Mouse (Mus musculus): Measurements from ENCODE around the gene Mier1.
"Not testable (repeated sequence)": the region's sequence is repeated elsewhere in the genome, so short reads cannot be mapped to it uniquely, and the experiment has no call there.

Mier1 gene

GRCm38 (mm10) chr4:103158781-103159180, 44.6 kb downstream of the Mier1 start:
- no peak for DNase-seq (ENCODE audit: extremely low spot score, low read depth, low spot score)

DNA sequence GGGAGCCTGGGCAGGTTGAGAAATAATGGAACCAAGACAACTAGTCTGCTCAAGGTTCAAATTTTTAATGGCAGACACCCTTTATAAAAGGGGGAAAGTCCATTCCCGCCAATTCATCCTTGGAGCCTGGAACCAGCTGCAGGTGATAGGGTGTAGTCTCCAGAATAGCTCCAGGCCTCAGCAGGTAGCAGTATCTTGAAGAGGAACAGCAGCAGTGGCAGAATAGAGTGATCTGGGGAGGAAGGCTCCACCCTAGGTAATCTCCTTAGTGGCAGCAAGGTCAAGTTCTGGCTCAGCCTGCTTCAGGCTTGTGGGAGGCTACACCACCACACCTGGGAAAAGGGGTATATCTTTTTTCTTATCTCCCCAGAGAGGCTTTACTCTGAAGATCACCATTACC, 52.0 kb downstream of the Mier1 start:
- DNase-seq (ENCODE audit: extremely low spot score, low read depth, low spot score), result not testable (repeated sequence)

- no peak for DNase-seq (ENCODE audit: extremely low spot score, low read depth, low spot score)
These were observed 57.1 kb downstream of the Mier1 start for GRCm38 (mm10) chr4:103171256-103171655.

DNA sequence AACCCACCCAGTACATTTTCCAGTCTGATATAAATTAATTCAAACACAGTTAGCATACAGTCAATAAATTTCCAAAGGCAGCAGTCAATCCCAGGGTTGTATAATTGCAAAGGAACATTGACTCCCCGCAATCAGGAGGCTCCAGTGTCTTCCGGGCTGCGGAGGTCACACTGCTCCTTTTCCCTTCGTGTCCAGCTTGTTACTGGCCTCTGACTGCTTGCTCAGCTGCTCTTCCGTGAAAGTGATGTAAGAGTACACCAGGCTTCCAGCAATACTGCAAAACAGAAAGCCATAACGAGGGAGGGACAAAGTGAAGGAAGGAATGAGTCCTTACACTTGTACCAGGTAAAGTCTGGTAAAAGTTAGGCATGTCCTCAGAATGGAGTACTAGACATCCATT, 59.3 kb downstream of the Mier1 start:
- no peak for DNase-seq (ENCODE audit: extremely low spot score, low read depth, low spot score)

DNA sequence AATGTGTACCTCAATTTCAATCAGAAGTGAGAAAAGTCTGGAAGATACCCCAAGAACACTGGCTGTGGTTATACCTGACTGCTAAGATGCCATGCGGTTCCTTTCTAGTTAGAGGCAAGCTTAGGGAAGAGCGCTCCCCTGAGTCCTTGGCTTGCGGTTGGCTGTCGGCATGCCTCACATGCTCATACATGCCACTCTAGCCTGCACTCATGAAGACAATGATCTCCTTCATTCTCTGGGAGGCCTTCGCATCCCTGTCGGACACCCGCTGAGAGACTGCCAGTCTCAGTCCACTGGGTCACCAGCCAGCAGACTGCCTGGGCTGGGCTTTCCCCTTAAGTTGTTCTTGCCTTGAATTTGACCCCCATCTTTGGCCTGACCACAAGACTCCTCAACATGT, 59.8 kb downstream of the Mier1 start:
- DNase-seq (ENCODE audit: extremely low spot score, low read depth, low spot score), result no peak

DNA sequence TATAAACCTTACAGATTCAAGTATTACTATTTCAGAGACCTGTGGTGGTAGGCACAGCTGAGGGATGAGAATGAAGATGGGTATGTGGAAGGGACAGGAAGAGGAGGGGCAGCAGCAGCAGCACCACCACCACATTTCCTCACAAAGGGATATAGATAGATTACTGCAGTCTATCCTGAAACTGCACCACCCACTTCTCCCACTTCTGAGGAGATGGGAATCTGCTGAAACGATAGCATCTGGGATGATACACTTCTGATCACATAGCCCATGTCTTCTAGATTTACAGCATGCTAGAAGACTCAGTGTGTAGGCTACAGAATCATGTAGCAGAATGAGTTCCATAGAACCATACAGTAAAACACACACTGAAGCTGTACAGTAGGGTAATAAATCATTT, 63.5 kb downstream of the Mier1 start:
- no peak for DNase-seq (ENCODE audit: extremely low spot score, low read depth, low spot score)

- no peak for DNase-seq (ENCODE audit: extremely low spot score, low read depth, low spot score)
These were observed 64.6 kb downstream of the Mier1 start for GRCm38 (mm10) chr4:103178635-103179318.

DNA sequence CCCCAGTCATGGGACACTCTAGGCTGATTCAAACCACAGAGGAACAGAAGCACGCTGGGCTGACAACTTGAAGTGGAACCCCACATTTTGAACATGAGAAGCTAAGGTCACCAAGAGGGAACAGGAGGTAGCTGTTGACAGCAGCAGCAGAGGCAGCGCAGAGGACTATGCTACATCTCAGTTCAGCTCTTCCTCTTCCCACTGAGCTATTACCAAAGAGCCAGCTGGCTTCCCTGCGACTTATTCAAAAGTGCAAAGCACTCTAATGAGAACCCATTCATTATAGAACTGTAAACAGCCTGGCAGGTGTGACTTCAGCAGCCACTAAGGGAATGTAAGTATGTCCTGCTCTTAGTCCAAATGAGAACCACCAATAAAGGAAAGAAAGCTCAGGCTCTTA, 65.4 kb downstream of the Mier1 start:
- no peak for DNase-seq (ENCODE audit: extremely low spot score, low read depth, low spot score)

DNA sequence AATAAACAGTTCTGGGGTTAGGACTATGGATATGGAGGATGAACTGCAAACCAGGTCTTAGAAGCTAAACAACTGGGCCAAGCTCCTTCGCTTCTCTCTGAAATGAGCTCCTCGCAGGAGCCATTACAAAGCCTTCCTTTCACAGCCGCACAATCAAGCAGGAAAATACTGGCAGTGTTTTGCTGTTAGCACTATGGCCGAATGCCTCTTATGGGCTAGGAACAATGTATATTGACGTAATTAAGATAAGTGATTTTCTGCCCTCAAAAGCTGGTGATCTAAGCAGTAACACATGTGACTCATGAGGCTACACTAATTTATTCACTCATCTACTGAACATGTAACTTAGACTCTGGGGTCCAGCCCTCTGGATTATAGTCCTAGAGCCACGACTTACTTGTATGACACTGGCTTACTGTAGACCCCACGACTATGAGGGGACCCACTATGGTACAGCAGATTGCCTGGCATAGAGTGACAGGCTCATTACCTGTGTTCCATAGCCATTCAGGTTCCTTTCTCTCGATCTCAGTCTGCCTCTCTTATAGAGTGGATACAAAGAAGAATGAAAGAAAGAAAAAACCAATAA, 66.2 kb downstream of the Mier1 start:
- no peak for DNase-seq (ENCODE audit: extremely low spot score, low read depth, low spot score)

DNA sequence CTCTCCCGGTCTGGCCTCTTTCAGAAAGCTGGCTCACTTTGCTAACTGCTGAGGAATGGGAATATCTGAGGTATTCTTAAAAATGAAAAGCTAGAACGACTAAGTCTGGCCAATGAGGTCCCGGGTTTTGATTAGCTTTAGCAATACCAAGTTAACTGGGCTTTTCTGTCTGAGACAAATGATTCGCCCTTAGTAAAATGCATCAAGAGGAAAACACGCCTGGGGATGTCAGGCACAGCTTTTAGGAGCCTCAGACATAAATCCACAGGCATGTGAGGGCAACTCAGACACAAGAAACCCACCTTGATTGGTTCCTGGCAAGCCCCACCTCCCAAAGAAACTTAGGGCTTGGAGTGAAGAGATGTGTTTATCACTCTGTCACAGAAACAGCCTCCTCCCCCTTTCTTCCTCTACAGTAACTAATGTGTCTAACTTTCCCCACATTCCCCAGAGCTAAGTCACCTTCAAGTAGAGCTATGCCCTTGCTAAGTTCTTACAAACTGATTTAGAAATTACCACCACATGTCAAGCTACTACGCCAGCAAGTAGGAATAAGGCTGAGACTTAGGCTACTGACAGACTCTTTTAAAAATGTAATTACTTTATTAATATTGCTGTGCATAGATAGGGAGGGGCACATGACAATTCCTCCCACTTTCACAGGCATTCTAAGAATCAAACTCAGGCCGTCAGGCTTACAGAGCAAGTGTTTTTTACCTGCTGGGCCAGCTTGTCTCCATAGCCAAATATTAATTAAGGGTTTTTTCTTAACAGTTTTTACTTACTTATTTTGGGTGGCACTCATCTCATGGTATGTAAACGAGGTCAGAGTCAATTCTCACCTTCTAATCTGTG, 74.8 kb downstream of the Mier1 start:
- no peak for DNase-seq (ENCODE audit: extremely low spot score, low read depth, low spot score)

DNA sequence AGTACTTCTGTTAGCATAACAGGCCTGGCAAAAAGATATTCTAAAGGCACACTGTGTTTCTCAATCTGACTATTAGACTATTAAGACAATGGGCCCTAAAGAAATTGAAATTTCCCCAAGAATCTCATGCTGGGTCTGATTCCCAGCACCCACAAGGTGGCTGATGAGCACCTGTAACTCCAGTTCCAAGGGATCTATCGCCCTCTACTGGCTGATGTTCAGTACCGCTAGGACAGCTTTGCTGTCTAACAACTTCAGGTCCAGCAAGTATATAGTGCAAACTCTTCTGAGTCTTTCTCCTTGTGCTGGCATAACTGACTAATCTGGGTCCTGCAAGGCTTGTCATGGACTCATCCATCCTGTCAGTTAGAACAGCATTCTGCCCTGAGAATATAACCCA, 78.2 kb downstream of the Mier1 start:
- no peak for DNase-seq (ENCODE audit: extremely low spot score, low read depth, low spot score)

- no peak for DNase-seq (ENCODE audit: extremely low spot score, low read depth, low spot score)
These were observed 83.2 kb downstream of the Mier1 start for GRCm38 (mm10) chr4:103197401-103197800.

DNA sequence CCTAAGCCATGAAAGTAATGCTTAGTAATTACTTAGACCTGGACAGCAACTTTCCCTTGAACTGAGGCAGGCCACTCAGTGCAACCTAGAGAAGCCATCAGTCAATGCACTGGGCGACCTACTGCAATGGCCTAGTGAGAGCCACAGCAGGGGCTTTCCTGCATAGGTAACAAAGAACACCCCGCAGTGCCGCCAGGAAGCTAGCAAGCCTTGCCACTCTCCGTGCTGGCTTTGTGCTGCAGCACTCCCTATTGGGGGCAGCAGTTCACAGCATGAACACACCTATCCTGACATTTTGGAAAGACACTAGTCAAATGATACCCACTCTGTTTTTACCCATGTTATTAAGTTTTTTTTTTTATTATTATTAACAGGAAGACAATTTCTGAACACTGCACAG, 84.9 kb downstream of the Mier1 start:
- no peak for DNase-seq (ENCODE audit: extremely low spot score, low read depth, low spot score)

GRCm38 (mm10) chr4:103200046-103200445, 85.9 kb downstream of the Mier1 start:
- DNase-seq (ENCODE audit: extremely low spot score, low read depth, low spot score), result no peak

DNA sequence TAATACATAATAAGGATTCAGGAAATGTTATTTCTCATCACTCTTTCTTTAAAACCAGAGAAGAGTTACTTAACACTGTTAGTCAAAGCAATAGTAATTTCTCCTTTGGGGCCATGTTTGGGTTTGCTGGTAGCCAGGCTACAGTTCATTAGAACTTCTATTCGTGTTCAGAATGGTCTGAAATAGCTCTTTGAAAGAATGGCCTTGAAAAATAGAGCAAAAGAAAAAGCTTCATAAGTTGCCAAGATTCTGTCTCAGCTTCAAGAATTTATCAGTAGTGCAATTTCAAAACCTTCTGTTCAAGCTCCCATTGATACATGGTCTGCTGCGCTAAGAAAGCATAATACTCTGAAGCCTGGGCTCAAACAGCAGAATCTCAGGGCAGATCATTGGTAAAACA, 89.5 kb downstream of the Mier1 start:
- no peak for DNase-seq (ENCODE audit: extremely low spot score, low read depth, low spot score)

DNA sequence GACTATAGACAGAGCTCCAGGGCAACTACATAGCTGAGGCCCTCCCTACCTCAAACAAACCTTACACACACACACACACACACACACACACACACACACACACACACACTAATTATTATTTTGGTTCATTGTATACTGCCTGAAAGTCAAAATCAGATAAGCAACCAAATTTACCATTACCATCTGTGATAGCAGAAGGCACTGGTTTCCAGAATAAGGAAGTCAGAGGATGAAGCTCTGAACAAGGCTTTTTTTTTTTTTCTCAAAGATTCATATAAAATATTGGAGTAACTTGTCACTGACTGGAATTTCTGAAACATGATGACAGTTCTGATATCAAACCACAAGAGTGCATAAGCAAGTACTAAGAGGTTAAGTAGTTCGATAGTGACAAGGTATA, 94.4 kb downstream of the Mier1 start:
- no peak for DNase-seq (ENCODE audit: extremely low spot score, low read depth, low spot score)

- no peak for DNase-seq (ENCODE audit: extremely low spot score, low read depth, low spot score)
These were observed 99.8 kb downstream of the Mier1 start for GRCm38 (mm10) chr4:103213859-103214497.

DNA sequence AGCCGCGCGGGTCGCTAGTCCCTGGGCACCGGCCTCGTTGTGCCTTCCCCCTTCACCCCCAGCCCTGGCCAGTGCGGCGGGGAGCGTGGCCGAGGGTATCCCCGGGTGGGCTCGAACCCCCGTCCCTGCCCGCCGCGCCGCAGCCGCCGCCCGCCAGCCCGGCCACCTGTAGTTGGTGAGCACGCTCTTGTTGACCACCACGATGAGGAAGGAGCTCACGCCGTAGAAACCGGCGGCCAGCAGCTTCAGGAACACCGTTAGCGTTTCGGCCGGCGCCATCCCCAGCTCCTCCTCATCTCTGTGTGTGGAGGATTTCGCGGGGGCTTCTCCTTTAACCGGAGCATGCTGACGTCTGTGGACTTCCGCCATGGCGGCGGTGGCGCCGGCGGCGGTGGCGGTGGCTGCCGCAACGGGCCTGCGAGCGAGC, 100.3 kb downstream of the Mier1 start:
- no peak for DNase-seq (ENCODE audit: extremely low spot score, low read depth, low spot score)

Data from hindlimb bud, embryonic 11.5 days (tissue).